Mouse (Mus musculus) megakaryocyte-erythroid progenitor cell, adult 5-6 weeks (primary cell): ENCODE results near the gene Atrnl1. TPM values are rescaled to one million over a fixed set of nuclear protein-coding genes. Genes with fewer than 3 reads are reported as not detected.
"Not testable (repeated sequence)": the region's sequence is repeated elsewhere in the genome, so short reads cannot be mapped to it uniquely, and the experiment has no call there.

Experiments used
- ATAC-seq: replicated peaks from 2 replicates; pipeline ENCODE4 v1.8.0; 2016; ENCODE audit warnings: mild to moderate bottlenecking, inconsistent platforms; ENCODE audit not compliant: severe bottlenecking, poor library complexity, low FRiP score, low TSS enrichment
- total RNA-seq, 2 experiments: library from RNA; stranded (forward) in 1 of 2; stranded (reverse) in 1 of 2; fragments of 200-1000, 215-1000 nt in 1 of 2; fragments of >200 nt in 1 of 2; fragmentation: Nextera tagmentation in 1 of 2; gene quantifications; 2 replicates each; pipeline ENCODE4 v1.2.3; 2014 to 2017

Atrnl1 gene
- total RNA-seq, 2 experiments from 2014 or later = 1.4 to 1.7 TPM

DNA sequence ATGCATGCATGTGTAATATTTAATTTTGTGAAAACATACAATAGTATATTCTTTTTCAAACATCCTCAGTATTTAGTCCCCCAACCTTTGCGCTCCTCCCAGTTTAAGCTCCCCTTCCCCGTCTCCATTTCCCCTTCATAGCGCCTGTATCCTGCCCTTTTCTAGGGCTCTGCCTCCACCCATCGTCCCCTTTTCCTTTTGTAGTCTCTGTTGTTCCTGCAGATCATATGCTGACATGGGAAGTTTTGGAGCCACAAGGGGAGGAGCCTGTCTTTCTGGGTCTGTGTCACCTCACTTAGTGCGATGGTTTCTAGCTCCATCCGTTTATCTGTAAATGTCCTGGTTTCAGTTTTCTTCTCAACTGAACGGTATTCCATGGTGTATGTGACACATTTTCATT lies 435.8 kb downstream of the Atrnl1 start:
- no peak for ATAC-seq

DNA sequence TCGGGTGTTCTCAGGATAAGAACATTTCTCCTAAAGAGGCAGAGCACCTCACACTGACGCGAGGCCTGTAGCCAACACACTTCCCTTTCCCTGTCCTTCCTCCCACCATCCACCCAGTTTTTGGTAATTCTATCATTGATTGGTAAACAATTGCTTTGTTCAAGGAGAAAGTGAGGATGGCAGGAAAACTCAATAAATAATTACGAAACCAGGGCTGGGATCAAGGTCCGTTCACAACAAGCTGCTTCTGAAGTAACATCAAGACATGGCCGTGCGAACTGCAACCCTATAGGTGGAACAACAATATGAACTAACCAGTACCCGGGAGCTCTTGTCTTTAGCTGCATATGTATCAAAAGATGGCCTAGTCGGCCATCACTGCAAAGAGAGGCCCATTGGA lies 439.6 kb downstream of the Atrnl1 start:
- not testable (repeated sequence) for ATAC-seq

DNA sequence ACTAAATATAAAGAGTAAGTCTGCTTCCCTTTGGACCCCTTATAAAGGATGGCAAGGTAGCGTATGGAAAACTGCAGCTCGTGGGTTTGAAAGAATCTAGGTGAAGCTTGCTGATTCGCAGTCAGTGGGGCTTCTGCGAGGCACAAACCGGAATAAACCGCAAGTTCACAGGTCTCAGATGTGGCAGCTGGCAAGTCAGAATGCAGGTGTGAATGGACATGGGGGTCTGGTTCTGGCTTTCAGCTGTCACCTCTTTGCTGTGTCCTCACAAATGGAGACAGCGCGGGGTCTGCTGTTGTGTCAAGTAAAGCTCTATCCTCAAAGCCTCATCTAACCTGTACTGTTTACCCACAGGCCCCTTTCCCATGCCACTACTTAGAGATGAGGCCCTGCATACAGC lies 440.2 kb downstream of the Atrnl1 start:
- ATAC-seq = no peak

DNA sequence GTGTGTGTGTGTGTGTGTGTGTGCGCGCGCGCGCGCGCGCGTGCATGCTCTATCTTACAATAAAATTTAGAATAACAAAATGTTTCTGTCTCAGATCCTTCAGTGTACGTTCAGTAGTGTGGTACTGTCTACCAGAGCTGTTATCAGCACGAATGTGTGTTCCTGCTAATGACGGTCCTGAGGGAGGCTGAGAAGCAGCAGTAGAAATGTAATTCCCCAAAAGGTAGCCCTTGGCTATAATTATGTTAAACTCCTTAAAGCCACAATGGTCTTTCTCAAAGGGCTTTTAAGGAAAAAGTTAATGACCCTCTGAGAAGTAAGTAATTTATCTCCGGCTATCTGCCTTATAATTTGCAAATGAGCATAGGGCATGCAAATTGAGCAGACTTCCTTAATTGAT lies 441.1 kb downstream of the Atrnl1 start:
- no peak for ATAC-seq

DNA sequence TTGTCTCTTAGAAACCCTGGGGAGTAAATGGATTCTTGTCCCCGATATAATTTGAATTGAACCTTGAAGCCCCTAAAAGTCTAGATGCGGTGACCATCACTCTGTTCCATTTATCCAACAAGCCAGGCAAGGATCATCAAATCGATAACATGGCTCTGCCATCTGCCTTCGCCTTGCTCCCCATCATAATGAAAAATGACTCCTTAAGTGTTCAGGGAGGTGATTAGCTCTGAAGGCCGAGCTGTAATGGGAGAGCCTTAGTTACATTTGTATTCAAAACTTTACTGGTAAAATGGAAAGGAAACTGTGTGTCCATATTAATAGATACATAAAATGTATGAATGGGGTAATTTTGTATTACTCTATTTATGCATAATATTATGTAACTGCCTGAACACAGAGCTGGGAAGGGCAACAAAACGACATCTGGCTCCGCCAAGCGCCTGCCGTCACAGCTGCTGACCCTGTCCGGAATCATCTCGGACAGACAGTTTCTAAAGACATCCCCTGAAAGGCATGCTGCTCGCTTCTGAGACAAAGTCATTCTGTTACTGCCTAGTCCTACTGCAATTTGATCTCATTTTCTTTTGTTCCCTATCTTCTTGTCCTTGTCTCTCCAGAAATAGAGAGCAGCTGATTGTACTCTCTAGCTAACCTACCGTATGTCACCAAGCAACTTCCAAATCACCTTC lies 441.8 kb downstream of the Atrnl1 start:
- no peak for ATAC-seq

DNA sequence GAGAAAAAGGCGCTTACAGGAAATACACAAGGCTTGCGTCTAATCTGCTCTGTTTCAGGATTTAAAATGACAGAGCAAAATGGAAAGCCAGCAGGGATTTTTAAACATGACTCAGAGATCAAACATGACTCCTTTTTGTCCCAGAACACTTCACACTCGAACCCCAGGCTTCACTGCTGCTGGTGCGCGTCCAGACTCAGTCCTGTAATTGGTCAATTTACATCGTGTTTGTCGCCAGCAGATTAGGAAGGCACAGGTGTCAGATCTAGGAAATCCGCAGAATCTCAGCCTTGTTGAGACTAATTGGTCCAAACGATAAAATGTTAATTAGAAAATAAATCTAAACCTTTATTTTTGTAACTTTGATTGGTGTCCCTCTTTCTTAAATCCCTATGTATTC lies 448.9 kb downstream of the Atrnl1 start:
- no peak for ATAC-seq

DNA sequence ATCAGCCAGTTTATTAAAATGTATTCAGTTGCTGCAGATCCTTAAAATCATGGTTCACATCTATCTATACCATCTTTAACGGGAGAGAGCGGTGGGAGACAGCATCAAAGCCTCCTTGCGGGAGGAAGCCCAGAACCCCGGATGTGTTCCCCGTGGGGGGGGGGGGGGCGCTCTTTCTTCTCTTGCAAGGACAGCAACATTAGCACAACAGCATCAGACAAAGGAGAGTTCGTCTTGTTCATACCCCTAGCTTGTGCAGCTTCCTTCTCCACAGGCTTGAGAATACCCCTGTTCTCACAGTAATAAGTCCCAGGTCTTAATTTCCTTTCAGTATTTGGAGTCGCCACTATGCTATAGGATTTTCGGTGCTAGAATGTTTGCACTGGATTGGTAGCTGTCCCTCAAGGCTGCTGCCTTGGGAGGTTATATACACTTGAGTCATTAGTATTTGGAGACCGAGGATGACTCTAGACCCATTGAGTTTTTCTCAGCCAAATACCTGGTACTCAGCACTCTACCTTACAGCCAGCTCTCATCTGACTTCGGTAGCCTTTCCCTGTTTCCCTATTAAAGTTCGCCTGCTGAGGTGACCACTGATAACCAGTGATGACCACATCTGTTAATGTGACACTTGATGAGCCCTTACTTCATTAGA lies 449.5 kb downstream of the Atrnl1 start:
- no peak for ATAC-seq

DNA sequence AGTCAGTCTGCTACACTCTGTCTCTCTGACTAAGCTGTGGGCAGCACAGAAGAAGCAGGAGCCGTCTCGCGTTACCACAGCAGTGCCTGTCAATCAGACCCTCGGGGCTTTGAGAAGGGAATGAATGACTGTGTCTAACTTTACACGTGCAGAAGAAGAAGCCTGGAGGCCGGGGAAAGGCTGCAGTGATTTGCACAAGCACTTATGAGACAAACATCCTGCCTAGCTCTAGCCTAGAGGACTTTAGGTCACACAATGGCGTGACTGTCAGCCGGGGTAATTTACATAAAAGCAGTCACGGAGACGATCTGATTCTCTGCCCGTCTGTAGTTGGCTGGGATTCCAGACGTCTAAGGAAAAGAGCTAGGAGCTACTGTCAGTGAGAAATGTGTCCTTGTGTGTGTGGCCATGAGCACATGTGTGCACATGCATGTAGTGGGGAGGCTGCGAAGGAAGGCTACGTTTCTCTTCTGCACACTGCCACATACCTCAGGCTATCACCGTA lies 450.1 kb downstream of the Atrnl1 start:
- ATAC-seq = no peak

DNA sequence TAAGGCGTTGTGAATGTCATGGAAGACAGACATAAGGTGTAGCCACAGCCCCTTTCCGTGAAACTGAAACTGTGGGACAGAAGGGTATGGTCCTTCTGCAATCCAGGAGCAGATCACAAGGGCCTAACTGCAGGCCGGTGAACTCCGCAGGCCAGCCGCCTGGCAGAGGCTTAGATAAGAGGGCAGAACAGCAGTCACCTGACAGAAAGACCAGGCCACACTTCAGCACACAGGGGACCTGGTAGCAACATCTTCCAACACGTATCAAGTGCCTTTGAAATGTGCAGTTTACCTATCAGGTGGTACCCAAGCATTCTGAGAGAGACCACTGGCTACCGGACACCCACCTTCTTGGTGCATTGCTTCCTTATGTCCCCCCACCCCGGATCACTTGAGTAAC lies 451.1 kb downstream of the Atrnl1 start:
- no peak for ATAC-seq

DNA sequence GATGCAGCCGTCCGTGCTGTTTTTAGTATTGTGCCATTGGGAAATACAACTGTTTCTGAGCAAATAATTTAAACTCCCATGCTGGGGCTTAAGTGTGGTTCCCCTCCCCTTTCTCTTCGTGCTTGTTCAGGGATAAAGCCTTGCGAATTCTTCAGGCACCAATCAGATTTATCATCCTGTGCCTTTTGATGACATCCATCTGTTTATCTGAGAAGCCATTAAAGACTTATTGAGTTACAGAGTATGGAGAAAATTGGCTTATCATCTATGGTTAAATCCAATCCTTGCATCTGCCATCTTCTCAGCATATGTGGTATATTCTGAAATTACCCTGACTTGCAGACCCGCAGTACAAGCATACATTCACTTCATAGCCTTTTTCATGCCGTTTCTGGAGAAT lies 452.7 kb downstream of the Atrnl1 start:
- no peak for ATAC-seq

DNA sequence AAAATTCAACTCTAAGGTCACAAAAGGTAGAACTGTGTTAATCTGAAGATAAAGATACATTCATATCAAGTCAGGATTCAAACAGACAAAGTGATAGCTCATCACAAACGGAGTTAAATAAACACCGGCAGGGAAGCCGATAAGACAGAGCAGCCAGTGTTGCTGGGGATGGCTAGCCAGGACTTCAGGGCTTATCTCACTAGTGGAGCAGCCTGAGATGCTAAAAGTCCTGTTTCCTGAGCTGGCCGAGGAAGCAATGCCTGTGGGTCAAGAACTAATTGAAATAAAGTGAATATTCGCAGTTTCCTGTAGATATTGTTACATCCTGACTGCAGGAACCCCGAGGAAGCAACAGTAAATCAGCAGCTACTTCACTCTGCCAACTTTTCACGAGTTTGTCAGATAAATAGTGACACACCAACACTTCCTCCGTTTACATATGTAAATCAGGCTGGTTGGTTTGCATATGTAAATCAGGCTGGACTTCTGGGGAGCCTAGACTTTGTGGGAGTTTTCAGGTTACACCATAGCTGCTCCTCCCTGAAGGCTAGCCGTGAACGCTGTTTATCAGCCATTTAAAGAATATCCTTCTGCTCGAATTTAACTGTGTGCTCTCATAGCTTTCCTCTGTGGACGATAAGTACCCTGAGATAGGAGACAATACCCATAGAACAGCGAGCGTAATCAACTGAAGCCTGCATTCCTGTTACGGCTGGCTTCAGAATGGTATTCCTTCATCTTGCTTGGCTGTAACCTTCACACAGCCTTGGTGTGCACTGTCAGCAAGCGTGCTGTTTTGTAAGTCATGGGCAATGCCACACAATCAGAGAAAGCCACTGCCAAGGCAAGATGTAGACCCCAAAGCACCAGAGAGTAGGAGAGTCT lies 453.5 kb downstream of the Atrnl1 start:
- ATAC-seq = 0 out of 2 replicates have a peak, but pooled peaks have one; percentile 22

DNA sequence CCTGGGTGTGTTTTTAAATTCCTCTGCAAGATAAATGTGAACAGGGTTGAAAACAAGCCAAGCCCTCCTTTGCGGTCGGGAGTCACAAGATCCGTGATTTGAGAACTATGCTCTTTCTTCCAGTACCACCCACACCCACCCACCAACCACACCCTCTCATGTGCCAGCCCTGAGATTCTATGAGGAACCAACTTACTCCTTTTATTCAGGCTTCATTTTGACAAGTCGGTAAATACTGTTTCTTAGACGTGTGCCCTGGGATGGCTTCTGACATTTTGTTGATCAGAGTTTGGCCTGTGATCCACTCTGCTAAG lies 454.1 kb downstream of the Atrnl1 start:
- ATAC-seq = 0 out of 2 replicates have a peak, but pooled peaks have one; percentile 7

DNA sequence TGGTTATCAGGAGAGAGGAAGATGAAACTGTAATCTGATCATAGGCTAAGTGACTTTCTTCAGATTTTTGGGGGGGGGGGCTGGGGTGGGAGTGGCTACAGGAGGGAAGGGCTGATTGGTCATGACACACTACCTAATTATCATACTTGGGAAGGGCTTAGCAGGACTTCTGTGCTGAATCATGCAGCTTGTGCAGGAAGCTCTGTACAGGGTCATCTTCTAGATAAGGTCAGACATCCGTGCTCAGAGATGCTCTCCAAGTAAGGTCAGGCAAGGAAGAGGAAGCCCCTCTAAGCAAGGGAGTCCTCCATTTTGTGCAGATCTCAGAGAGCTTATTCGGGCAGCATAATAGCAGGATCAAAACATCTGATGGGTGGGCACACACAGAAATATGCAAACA lies 454.7 kb downstream of the Atrnl1 start:
- ATAC-seq = no peak

DNA sequence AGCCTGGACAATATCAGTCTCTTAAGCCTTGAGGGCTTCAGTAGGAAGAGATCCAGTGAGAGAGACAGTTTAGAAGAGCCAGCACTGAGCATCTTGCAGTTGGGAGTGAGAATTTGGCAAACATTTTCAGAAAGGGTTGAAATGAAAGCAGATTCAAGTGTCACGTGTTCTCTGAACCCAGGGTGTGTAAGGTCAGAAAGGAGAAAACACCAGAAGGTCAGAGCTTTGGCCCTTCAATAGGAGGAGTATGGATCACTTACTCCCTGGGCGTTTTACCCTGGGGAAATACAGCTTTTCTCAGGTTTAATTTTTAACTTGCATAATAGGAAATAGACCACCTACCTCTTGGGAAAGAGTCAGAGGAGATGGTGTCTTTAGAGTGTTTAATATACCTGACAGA lies 457.3 kb downstream of the Atrnl1 start:
- no peak for ATAC-seq

DNA sequence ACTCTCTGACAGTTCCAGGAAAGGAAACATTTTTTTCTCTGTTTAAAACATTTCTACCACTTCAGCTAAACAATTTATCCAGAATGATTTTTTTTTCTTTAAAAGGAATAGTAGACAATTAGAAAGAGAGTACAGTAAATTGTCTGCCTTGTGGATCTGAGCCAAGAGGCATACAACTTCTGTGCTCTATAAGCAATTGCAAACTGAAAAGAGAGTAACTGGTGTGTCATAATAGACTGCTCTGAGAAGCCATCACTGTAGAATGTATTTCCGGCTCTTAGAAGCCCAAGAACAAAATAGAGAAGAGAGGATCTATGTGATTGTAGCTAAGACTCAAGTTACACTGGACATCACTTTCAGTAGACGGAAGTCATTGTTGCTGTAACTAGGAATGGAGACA lies 458.1 kb downstream of the Atrnl1 start:
- ATAC-seq = no peak

DNA sequence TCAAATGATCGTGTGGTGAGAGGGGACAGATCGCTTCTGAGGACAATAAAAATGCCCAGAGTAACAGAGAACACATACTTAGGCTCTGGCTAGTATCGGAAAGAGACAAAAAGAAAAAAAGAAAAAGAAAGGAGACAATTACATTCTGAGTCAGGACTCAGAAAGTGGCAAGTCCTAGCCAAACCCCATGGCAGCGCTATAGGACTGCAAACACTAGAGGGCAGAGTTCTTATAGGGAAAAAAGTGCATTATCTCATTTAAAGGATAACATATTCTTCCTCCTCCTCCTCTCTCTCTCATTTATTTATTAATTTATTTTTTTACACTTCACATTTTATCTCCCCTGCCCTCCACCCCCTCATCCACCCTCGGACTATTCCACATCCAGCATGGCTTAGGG lies 461.6 kb downstream of the Atrnl1 start:
- ATAC-seq = no peak

DNA sequence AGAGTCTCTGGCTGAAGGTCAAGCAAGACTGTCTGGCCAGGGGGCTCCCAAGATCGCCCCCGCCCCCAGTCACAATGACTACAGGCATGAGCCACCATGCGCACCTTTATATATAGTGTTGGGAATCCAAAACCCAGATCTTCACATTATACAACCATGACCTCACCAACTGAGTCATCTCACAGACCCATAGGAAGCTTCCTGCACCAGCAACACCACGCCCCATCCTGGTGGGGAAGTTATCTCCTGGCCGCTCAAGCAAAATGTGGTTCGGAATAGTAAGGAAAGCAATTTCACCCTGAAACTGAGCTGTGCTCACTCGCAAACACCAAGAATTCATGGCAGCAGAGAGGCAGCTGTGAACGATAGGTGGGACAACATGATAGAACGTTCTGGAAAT lies 462.0 kb downstream of the Atrnl1 start:
- ATAC-seq = no peak

DNA sequence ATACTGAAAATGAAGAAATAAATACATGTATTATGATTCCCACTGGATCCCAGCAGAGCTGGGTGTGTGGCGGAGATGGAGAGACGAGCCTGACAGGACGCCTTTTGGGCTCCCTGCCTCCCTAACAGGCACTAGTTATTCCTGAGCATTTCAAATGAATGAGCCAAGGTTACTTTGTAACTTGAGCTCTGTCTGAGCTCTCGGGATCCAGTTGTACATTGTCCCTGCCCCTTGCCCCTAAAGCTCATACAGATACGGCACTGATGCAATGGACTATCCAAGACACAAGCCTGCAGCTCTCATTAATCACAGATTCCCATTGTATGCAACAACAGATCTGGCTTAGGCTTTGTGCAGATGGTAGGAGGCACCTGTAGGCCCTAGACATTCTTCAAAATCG lies 464.4 kb downstream of the Atrnl1 start:
- no peak for ATAC-seq

DNA sequence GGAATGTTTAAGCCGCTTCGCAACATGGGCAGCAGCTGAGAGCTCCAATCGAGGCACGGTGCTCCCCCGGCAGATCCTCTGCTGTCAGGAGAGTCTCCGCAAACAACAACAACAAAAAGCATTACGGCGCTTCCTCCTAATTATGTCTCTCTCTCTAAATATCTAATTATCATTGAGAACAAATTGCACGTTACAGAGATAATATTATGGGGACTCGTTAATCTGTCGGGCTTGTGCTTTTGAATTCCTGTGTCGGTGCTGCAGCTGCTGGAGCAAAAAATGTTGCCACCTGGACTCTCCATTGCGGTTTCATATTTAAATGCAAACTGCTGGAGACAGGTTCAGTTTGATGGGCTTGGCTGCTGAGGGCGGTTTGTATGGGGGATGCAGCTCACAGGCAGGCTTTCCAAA lies 466.1 kb downstream of the Atrnl1 start:
- no peak for ATAC-seq

DNA sequence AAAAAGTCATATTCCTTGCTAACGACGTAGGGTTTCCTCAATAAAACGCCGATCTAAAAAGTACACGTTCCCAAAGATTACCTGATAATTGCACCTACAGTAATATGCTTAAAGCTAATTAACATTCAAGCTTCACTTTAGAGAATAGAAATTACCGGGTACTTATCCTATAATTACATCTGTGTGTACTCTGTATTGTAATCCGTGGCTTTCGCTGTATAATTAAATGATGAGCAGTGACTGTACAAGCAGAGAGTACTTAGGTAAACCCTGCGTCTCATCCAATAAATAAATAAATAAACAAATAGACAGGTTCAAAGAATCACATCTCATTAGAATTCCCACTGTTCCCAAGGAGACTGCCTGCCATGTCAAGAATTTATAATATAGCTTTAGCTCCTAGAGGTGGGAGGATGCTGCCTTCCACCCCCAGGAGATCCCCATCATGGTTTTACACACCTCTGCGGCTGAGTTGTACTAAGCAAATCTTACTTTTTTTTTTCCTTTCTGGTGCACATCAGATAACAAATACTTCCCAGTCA lies 466.8 kb downstream of the Atrnl1 start:
- ATAC-seq = no peak
